Comparison of ENCODE assay signal across 9 mouse cellular contexts in the genomic region with DNA sequence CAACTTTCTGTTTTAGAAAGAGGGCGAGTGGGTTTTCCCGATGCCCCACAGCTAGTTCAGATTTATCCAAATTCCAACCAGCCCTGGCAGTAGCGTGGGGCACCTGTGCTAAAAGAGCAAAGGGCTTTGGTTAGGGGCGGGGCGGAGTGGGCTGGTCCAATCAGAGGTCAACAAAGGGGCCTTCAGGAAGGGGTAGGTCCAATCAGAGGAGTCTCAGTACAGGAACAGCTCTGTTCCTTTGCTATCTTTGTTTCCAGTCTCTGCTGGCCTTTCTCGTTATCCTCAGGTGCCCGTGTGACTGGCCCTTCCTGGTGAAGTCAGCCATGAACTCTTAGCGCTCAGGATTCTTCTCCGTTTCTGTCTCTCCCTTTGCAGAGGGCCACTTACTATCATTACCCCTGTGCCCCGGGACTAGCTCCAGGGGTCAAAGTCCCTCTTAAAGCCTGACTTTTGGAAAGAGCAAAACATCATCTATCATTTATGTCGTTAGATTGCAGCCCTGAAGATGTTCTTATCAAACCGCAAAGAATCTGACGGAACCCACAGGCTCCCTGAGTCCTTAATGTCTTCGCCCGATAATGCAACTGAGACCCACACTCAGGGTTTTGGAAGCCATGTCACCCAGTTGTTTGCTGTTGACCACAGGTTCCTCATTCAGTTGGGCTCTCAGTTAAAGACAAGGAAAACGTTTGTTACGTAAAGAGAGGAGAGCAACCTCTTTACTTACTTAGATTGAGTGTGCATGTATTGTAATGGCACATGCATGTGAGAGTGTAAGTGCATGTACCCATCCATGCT. TPM values are rescaled to one million over a fixed set of nuclear protein-coding genes. Genes with fewer than 3 reads are reported as not detected.
DNase-seq lines count a peak whose midpoint lies in the region; ATAC-seq and TF ChIP-seq lines count a peak whose summit lies in the region.
"Had no signal": no experiment of that assay in that cellular context is flagged by ENCODE, and none has a peak within 500 bp of the region (broad histone marks: within the 10 kb centered on the region; RNA-seq: fewer than 3 reads in every experiment).

No protein-coding gene starts in this region.

- DNase-seq in midbrain, embryonic 11.5 days (ENCODE audit: low spot score, missing footprints), result peak; percentile 72
- no peak for DNase-seq in midbrain, postnatal 0 days (ENCODE audit: low spot score)
- DNase-seq in kidney, adult 9 months, result peak; percentile 90
- peak; percentile 70 to 74 for DNase-seq in thymus, postnatal 36 days
- DNase-seq in cerebellum, adult 11 months, result no peak
- no peak for DNase-seq in gastrocnemius, adult 2 months

- H3K27me3 ChIP-seq in midbrain, embryonic 11.5 days (ENCODE audit: control insufficient read depth, insufficient read depth, low read length), result no peaks in the 10 kb centered on the region
- no peaks in the 10 kb centered on the region for H3K27me3 ChIP-seq in midbrain, postnatal 0 days (ENCODE audit: insufficient read depth, low read length)
- H3K27me3 ChIP-seq in forebrain, embryonic 12.5 days, result peaks cover 4% of the 10 kb centered on the region; the same call in 1 of the 2 replicates

- ATAC-seq in midbrain, embryonic 11.5 days (ENCODE audit: low FRiP score), result no peak
- no peak for ATAC-seq in midbrain, postnatal 0 days (ENCODE audit: low FRiP score)
- ATAC-seq in megakaryocyte, adult 5-6 weeks (ENCODE audit: poor library complexity, severe bottlenecking), result peak; percentile 79
- ATAC-seq in forebrain, embryonic 12.5 days (ENCODE audit: low FRiP score), result no peak

- TF ChIP-seq CTCF in midbrain, postnatal 0 days (IDR thresholded peaks at IDR 0.05), result no peak
- TF ChIP-seq CTCF in gastrocnemius, adult 2 months (IDR thresholded peaks at IDR 0.05), result no peak

- H3K9me3 ChIP-seq in midbrain, embryonic 11.5 days (ENCODE audit: control insufficient read depth, low read length), result no peaks in the 10 kb centered on the region
- H3K9me3 ChIP-seq in midbrain, postnatal 0 days (ENCODE audit: low read length), result no peaks in the 10 kb centered on the region
- no peaks in the 10 kb centered on the region for H3K9me3 ChIP-seq in forebrain, embryonic 12.5 days
- H3K9me3 ChIP-seq: forebrain, embryonic 10.5 days had no signal

- no peak overlapping the region for H3K27ac ChIP-seq in midbrain, embryonic 11.5 days (ENCODE audit: low read depth, low read length)
- no peak overlapping the region for H3K27ac ChIP-seq in midbrain, postnatal 0 days (ENCODE audit: low read depth, low read length)
- no peak overlapping the region for H3K27ac ChIP-seq in gastrocnemius, adult 2 months
- no peak overlapping the region for H3K27ac ChIP-seq in forebrain, embryonic 12.5 days

- intact Hi-C loops in gastrocnemius, adult 2 months (cut with DNase I), result no loop called here

- H3K4me3 ChIP-seq in midbrain, embryonic 11.5 days (ENCODE audit: low read depth, low read length), result no peak overlapping the region
- no peak overlapping the region for H3K4me3 ChIP-seq in midbrain, postnatal 0 days (ENCODE audit: low read depth, low read length)
- H3K4me3 ChIP-seq in gastrocnemius, adult 2 months, result no peak overlapping the region
- no peak overlapping the region for H3K4me3 ChIP-seq in forebrain, embryonic 12.5 days (replicated peaks)
- H3K4me3 ChIP-seq: forebrain, embryonic 10.5 days had no signal

- H3K36me3 ChIP-seq in midbrain, embryonic 11.5 days (ENCODE audit: control insufficient read depth, insufficient read depth, low read length), result no peaks in the 10 kb centered on the region
- H3K36me3 ChIP-seq in midbrain, postnatal 0 days (ENCODE audit: insufficient read depth, low read length), result no peaks in the 10 kb centered on the region
- H3K36me3 ChIP-seq in forebrain, embryonic 12.5 days (replicated peaks), result no peaks in the 10 kb centered on the region
- H3K36me3 ChIP-seq: forebrain, embryonic 10.5 days had no signal

- H3K4me1 ChIP-seq in midbrain, embryonic 11.5 days (ENCODE audit: control insufficient read depth, insufficient read depth, low read length), result no peaks in the 10 kb centered on the region
- no peaks in the 10 kb centered on the region for H3K4me1 ChIP-seq in midbrain, postnatal 0 days (ENCODE audit: insufficient read depth, low read length)
- peaks cover 17% of the 10 kb centered on the region; the same call in 1 of the 2 replicates for H3K4me1 ChIP-seq in forebrain, embryonic 12.5 days

- no peak overlapping the region for H3K4me2 ChIP-seq in midbrain, embryonic 11.5 days
- no peak overlapping the region for H3K4me2 ChIP-seq in midbrain, postnatal 0 days (ENCODE audit: low read depth, low read length, poor library complexity, severe bottlenecking)
- H3K4me2 ChIP-seq in forebrain, embryonic 12.5 days, result no peak overlapping the region

- 75% methylated on average over 17 of the region's 17 CpGs for WGBS in midbrain, embryonic 11.5 days
- 74% methylated on average over 17 of the region's 17 CpGs for WGBS in midbrain, postnatal 0 days
- WGBS in forebrain, embryonic 12.5 days, result 69% methylated on average over 17 of the region's 17 CpGs

- H3K9ac ChIP-seq in midbrain, embryonic 11.5 days (ENCODE audit: low read length), result no peak overlapping the region
- no peak overlapping the region for H3K9ac ChIP-seq in midbrain, postnatal 0 days (replicated peaks; ENCODE audit: low read length, poor library complexity, severe bottlenecking)
- no peak overlapping the region for H3K9ac ChIP-seq in forebrain, embryonic 12.5 days

RNA-seq across cellular contexts. Expression of a gene that starts 30.4 kb away (rescaled TPM):
- 5.7 and 6.4 TPM in 2 replicates for polyA plus RNA-seq in midbrain, embryonic 11.5 days (2014; fragmentation: Nextera tagmentation; extraction: Ambion mirVana)
- 7.9 and 8.8 TPM in 2 replicates for total RNA-seq in midbrain, postnatal 0 days (2014; rRNA removed)
- 6.4 and 6.9 TPM in 2 replicates for polyA plus RNA-seq in midbrain, postnatal 0 days (2015; fragmentation: Nextera tagmentation; extraction: Ambion mirVana)
- total RNA-seq in megakaryocyte, adult 5-6 weeks (2015), result 6.2 and 8.0 TPM in 2 replicates
- 5.2 and 7.0 TPM in 2 replicates for total RNA-seq in megakaryocyte, adult 5-6 weeks (2017)
- total RNA-seq in gastrocnemius, adult 2 months (2021), result under 1 TPM; 0.17 to 0.51 TPM
- polyA plus RNA-seq in forebrain, embryonic 12.5 days (2016; fragmentation: Nextera tagmentation; extraction: Ambion mirVana), result 3.9 and 4.2 TPM in 2 replicates

RNA-seq across cellular contexts. Expression of a gene that starts 49.3 kb away (rescaled TPM):
- polyA plus RNA-seq in midbrain, embryonic 11.5 days (2014; fragmentation: Nextera tagmentation; extraction: Ambion mirVana), result 6.8 and 7.0 TPM in 2 replicates
- total RNA-seq in midbrain, postnatal 0 days (2014; rRNA removed), result 6.1 and 7.3 TPM in 2 replicates
- 3.0 and 3.1 TPM in 2 replicates for polyA plus RNA-seq in midbrain, postnatal 0 days (2015; fragmentation: Nextera tagmentation; extraction: Ambion mirVana)
- 2.5 and 3.5 TPM in 2 replicates for total RNA-seq in megakaryocyte, adult 5-6 weeks (2015)
- total RNA-seq in megakaryocyte, adult 5-6 weeks (2017), result 3.6 and 6.1 TPM in 2 replicates
- 10 to 100 TPM; 12.2 to 12.7 TPM for total RNA-seq in gastrocnemius, adult 2 months (2021)
- 8.8 and 9.9 TPM in 2 replicates for polyA plus RNA-seq in forebrain, embryonic 12.5 days (2016; fragmentation: Nextera tagmentation; extraction: Ambion mirVana)

Comparison
In these comparisons a context has a peak if more than half of its experiments do, and no peak if none do; other contexts are left out.
1. DNase-seq: peak in midbrain, embryonic 11.5 days (single experiment), kidney, adult 9 months (single experiment) and thymus, postnatal 36 days (2 of 2); none in midbrain, postnatal 0 days (single experiment), cerebellum, adult 11 months (single experiment) and gastrocnemius, adult 2 months (single experiment).